Mouse (Mus musculus) left cerebral cortex, adult 18-20 months (tissue): ENCODE data around the gene Rac3. TPM values are rescaled to one million over a fixed set of nuclear protein-coding genes. Genes with fewer than 3 reads are reported as not detected.
"Not testable (repeated sequence)": the region's sequence is repeated elsewhere in the genome, so short reads cannot be mapped to it uniquely, and the experiment has no call there.

Experiments used
- DNase-seq, 2 experiments: peaks; one replicate each; pipeline ENCODE4 v3.0.0; 2021 to 2022; ENCODE audit warnings: low spot score in 2 of 2, mixed read lengths in 1 of 2
- total RNA-seq, 2 experiments: library from RNA; stranded (reverse); gene quantifications; 2 replicates each; pipeline ENCODE4 v1.2.3; 2021

Rac3 gene
- total RNA-seq, 2 experiments from 2014 or later, result 28.9 to 38.6 TPM

DNA sequence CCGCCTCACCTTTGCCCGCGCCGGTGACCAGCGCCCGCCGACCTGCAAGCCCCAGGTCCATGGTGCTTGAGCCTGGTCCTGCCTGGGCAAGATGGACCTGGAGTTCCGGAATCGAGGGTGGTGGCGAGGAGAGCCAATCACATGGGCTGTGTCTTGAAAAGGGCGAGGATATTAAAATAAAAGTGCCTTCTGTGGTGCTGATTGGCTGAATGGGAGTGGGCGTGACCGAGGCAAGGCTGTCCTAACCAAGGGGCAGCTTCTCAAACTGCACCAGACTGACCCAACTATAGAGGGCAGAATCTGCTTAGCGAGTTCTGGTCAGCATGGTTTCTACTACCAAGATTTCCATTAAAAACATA, 5.9 kb downstream of the Rac3 start, which contains the start of gene Dcxr:
Dcxr (minus strand) TSS at position 113 of the 359 bp plus-strand sequence.
- peak; percentile 41 to 51 for DNase-seq

DNA sequence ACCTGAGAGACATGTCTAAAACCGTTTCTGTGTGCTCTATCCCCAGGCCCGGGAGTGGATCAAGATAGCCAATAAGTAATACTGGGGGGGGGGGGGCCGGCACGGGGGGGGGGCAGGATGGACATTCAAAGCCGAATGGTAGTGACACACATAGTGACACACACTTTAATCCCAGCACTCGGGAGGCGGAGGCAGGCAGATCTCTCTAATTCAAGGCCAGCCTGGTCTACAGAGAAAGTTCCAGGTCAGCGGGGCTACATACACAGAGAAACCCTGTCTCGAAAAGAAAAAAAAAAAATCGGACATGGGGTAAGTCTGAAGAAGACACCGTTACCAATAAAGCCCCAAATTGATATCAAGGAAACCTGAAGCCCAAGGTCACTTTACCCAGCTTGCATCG, 6.3 kb downstream of the Rac3 start:
- no peak for DNase-seq

DNA sequence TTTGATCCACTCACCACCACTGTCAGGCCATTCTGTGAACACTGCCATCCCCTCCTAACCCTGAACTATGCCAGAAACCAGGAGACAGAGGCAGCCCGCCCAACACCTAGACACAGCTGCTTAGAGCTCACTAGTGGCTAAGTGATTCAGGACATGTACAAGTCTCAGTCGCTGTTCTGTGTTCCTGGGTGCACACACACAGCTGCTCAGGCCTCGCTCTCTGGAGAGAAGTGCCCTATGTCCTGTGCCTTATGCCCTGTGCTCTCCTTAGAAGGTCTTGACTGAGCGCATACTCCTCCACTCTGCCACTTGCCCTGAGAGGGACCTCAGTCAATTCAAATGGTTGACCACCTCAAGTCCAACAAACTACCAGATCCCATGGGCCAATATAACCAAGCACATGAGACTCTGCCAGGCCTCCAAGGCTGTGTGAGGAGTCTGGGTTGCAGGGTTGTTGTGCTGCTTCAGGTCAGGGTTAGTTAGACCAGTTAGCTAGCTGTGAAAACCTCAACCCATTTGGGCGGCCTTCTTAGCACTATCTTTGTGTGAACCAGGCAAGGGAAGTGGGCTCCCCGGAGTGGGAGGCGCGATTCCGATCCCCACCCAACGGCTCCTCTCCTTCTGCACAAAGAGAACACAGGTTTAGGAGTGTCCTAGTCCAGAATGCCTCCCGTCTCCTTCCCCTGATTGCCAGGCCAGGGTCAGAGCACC, 7.4 kb downstream of the Rac3 start:
- no peak for DNase-seq

DNA sequence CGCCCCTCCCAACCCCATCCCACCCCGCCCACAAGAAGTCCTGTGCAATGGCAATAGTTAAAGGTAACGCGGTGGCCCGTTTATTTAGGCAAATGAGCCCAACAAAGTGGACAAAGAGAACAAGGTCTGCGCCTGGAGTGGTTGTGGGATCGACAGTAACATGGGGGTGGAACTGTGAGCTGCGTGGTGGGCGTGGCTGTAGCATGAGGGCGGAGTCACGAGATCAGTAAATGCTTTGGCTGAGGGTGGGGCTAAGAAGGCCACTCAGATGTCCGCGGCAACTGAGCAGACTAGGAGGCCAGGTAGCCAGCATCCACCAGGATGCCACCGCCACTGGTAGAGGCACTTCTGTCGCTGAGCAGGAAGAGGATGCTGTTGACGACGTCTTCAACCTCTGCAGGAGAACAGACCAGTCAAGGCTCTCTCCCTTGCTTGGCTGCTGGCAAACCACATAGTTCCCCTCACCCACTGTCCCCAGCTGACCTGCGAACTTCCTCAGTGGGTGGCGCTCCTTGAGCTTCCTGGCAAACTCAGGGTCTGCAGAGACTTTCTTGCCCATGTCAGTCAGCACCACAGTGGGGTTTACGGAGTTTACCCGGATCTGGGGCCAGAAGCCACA, 8.3 kb downstream of the Rac3 start:
- not testable (repeated sequence) for DNase-seq

DNA sequence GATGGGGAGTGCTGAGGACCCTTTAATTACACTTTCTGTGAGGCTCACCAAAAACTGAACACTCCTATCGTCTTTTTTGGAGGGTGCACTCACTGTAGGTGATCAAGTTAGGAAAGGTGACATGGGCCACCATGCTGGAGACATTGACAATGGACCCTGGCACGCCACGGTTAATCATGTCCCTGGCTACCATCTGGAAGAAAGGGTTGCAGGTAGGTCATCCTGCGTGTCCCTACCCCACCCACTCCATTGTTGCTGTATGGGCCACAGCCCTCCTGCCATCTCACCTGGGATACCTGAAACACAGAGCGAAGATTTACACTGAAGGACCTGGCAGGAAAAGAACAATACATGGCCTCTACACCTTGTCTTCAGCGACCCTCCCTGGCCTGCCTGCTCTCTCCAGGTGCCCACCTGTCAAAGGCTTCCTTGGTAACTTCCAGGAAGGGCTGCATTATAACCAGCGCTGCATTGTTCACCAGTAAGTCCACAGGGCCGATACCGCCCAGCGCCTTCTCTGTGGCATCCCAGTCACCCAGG, 9.1 kb downstream of the Rac3 start:
- no peak for DNase-seq

DNA sequence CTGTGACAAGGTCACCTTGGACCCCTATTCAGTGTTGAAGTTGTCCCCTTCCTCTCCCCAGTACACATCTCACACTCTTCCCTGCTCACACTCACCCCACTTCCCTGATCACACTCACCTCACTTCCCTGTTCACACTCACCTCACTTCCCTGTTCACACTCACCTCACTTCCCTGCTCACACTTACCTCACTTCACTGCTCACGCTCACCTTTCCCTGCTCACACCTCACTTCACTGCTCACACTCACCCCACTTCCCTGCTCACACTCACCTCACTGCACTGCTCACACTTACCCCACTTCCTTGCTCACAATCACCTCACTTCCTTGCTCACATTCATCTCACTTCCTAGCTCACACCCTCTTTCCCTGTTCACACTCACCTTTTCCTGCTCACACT, 10.1 kb downstream of the Rac3 start:
- DNase-seq, result no peak

DNA sequence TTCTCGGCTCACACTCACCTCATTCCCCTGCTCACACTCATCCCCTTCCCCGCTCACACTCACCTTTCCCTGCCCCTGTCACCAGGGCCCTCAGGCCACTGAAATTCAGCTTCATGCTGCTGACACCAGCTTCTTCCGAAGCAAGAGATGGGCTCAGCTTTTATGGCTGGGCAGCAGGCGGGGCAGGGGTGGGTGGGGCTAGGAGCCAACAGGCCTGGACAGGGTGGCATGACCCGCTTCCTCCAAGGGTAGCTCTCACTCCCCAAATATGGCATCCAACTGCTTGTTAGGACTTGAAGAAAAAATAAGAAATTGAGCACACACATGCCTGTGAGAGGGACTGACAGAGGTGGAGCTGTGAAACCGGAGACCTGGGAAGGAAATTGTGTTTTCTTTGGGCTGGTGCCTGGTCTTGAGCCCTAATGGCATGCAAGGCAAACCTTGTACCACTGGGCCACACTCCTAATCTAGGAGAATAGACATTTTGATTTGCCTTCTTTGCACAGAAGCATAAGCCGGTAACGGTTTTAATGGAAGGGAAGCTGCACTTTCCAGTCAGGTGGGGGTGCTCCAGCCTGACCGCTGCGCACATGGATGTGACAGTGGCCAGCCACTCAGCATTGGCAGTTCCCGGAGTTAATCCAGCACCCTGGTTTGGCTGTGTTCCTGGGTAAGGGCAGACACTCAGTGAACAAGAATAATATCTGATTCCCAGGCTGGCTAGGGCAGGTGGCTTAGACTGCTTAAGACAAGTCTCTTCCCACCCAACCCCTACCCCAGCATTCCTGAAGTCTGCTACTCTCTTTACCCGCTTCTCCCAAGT, 10.8 kb downstream of the Rac3 start, which contains the start of gene Cbr2:
Cbr2 (minus strand) TSS at position 257 of the 823 bp plus-strand sequence.
- no peak for DNase-seq

DNA sequence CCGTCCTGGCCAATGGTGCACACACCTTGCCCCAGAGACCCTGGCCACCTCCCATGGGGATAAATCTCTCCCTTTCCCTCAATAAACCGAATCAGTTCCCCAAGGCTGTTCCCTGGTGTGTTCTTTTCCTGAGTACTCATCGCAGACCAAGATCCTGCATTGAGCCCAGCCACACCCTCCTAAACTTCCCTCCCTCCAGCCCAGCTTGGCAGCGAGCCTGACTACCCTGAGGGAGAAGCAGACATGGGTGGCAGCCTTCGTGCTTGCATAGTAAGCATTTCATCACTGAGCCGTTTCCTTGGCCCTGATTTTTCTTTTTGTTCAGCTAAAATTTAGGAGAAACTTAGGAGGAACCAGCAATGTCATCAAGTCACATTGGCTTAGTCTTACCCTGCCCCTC, 12.3 kb downstream of the Rac3 start:
- no peak for DNase-seq

DNA sequence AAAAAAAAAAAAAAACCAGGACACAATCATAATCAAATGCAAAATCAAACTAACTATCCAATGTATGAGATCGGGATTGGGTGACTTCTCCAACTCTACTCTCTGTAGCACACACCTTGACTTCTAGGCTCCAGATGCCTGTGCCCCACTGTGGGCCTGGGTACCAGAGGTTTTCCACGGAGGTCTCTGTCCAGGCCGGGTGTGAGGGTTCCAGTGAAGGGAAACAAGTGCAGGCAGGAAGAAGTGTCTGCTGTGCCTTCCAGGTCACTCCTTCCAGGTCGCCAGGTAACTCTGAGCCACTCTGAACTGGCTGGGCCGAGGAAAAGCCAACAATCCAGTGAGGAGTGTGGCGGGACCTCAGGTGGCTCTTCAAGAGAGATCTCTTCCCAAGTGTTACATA, 15.2 kb downstream of the Rac3 start:
- no peak for DNase-seq

DNA sequence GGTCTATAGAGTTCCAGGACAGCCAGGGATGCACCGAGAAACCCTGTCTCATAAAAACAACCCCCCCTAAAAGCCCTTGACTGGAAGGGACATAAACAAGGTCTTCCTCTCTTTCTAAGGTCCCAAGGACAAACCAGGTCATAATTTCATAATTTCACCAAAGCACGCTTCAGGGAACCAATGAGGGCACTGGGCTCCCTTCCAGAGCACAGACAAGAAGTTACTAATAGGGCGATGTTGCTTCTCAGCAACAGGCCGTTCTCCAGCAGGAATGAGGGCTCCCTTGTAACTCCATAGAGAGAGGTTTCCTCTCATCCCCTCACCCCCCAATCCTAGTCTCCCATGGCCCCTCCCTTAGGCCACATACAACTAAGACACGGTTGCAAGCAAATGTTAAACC, 19.7 kb downstream of the Rac3 start:
- no peak for DNase-seq

DNA sequence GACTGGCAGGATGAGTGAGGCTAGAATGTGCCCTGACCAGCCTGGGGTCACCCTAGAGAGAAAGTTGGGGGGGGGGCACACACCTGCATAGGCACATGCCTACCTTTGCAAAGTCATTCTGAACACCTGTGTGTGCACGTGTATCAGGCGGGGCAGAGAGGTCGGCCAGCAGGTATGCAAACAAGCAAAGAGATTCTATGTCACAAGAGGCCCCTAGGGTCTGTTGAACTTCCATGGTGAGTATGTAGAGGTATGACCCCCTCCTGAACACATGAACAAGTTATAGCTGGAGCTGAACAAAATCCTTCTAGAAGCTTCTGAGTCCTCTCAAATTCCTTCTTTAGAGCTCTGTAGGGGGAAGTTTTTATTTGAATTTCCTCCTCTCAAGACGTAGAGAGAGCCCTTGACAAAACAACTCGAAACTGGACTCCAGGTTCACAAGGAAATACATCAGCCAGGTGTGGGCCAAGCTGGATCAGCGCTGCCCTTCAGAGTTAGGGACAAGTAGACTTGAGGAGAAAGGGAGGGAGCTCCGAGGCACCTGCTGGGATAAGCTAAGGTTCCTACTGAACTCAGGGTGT, 22.9 kb downstream of the Rac3 start:
- no peak for DNase-seq

DNA sequence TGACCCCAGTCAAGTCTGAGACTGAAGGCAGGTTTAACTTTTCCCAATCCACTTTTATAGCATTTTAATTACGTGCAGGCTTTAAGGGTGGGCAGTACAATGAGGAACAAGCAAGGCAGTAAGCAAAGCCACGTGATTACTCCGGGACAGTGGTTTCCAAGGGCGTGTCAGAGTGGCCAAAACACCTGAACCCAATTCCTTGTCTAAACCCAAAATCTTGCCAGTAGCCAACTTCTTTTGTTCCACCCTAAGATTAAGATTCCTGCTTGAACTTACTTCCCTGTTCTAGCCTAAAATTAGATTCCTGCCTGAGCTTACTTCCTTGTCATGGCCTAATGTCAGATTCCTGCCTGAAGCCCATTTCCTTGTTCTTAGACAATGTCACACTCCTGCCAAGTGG, 26.7 kb downstream of the Rac3 start:
- no peak for DNase-seq

DNA sequence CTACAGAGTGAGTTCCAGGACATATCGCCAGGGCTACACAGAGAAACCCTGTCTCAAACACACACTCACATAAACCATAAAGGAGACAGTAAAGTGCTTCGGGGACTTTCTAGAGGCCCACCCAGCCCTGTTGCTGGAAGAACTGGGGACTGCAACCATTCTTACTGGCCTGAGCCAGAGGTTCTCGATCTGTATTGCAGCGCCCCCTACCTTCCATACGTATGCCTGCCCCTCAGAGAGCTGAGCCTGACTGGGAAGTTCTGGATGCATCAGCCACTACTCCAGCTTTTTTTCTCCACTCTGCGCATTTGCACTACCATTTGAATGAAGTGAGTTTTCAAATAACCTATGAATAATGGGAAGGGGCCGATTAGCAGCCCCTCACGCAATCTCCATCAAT, 28.2 kb downstream of the Rac3 start:
- DNase-seq, result no peak

DNA sequence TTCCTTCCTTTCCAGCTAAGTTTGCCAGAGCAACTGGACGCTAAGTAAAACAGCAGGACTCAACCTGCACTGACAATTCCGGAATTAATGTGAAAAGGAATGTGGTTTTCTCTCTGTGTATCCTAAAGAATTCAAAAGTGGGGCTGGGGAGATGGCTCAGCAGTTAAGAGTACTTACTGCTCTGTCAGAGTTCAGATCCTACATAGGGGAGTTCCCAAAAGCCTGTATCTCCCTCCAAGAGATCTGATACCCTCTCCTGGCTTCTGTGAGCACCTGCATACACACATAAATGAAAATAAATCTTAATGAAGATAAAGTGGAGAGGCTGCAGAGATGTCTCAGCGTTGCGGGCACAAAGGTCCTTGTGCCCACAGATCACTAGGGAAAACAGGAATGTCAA, 30.3 kb downstream of the Rac3 start:
- no peak for DNase-seq

DNA sequence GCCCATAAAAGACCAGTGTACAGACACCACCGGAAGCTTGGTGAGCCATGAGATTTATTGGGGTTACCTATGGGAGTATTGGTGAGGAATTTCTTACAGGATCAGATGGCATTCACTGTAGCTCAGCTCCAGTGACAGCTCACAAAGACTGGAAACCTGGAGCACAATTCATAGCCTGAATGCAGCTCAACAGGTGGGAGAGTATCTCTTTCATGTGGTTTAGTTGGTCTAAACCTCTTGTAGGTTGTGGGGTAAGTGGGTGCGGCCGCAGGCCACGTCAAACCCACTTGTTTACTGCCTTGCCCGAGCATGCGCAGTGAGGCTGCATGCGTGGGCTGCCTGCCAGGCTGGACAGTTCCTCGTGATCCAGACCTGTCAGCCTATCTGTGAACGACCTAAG, 39.0 kb downstream of the Rac3 start:
- DNase-seq, result no peak

DNA sequence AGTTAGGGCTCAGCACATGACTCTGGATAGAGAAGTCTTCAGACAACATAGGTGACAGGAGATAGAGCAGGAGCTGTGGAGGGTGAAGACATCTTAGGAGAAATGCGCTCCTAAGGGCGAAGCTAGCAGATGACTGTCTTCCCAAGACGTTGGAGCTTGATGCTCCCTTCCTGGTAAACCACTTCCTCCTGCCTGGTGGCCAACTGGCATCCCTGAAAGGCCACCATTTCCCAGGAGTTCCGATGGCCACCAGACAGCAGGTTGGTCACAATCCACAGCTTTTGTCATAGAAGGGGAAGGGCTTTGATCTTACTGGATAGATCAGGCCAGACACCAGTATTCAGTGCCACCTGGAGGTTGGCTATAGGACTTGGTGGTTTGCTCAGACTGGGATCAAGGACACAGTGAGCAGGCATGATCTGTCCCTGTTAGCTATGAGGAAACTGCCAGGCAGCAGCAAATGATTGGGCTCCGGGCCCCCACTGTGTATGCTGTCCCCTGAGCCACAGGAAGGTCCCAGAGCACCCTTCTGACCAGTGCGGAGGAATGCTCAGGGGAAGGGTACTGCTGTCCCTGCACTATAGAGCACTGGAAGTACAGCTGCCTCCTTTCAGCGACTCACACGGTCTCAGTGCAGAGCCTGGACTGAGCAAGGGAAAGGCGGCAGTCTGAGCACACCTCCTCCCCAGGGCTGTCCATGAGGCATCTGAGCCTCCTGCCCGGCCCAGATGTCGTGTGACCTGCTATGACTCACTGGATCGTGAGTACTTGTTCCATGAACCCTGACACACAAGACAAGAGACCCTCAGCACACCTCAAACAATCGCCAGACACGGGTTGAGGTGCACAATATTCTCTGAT, 40.8 kb downstream of the Rac3 start:
- DNase-seq, result no peak

DNA sequence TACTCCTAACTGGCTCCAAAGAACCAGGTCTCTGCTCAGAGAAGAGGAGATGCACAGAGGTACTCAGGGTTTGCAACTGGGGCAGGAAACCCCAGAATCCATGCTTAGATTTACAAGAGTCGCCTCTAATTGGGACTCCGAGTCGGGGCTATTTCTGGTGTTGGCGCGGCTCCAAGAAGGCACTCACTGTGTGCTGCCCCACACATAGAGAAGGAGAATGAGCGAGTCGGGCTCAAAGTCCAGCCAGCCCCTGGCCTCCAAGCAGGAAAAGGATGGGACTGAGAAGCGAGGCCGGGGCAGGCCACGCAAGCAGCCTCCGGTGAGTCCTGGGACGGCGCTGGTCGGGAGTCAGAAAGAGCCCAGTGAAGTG, 41.4 kb downstream of the Rac3 start, which contains the start of gene Hmga1b:
Hmga1b (plus strand) TSS at position 123 of the 370 bp plus-strand sequence.
- DNase-seq, result not testable (repeated sequence)

DNA sequence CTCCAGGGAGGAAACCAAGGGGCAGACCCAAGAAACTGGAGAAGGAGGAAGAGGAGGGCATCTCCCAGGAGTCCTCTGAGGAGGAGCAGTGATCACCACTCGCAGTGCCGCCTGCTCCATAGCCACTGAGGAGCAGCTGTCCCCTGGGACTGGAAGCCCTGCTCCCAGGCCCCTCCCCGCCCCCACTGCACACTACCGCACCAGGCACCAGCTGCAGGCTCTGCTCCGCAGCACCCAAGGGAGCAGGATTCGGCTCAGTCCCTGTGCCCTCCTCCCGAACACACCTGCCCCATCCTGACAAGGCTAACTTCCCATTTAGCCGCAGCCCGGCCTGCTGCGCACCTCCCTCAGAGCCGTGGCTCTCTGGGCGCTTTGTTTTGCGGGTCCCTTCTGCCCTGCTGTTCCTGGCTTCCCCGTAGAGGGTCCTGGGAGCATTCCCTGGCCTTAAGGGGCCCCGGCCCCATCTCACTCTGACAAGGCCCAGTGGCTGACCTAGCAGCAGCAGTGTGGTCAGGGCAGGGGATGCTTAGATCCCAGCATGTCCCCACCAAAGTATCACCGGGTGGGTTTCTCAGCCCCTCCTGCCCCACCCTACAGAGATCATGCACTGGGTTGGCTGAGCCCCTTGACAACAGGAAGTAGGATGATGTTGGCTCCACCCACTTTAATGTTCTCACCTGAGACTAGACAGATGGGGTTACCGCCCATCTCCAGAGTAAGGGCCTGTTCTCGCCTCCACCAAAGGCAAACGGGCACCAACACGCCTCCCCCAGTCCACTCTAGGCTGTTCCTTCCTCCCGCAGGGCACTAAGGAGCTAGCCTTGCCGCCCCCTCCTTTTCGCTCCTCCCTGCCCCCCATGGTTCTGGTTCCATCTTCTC, 42.1 kb downstream of the Rac3 start:
- not testable (repeated sequence) for DNase-seq

DNA sequence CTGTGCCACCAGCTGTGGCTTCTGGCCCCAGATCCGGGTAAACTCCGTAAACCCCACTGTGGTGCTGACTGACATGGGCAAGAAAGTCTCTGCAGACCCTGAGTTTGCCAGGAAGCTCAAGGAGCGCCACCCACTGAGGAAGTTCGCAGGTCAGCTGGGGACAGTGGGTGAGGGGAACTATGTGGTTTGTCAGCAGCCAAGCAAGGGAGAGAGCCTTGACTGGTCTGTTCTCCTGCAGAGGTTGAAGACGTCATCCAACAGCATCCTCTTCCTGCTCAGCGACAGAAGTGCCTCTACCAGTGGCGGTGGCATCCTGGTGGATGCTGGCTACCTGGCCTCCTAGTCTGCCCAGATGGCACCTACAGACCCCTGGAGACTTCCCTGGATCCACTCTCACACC, 45.8 kb downstream of the Rac3 start:
- DNase-seq, result not testable (repeated sequence)
